Mouse (Mus musculus) testis, postnatal 14 days (tissue): ENCODE data around the gene Sbpl.
"Not testable (repeated sequence)": the region's sequence is repeated elsewhere in the genome, so short reads cannot be mapped to it uniquely, and the experiment has no call there.

Experiments used
- DNase-seq: peaks from one replicate; pipeline ENCODE4 v3.0.0; 2021; ENCODE audit warnings: low spot score

Gene Sbpl

GRCm38 (mm10) chr17:23960084-23960738 lies 5.1 kb upstream of the Sbpl start:
- DNase-seq: peak; percentile 72

GRCm38 (mm10) chr17:23950828-23951227 lies 4.2 kb downstream of the Sbpl start:
- not testable (repeated sequence) for DNase-seq

- DNase-seq: no peak
These were observed 6.0 kb downstream of the Sbpl start for GRCm38 (mm10) chr17:23949068-23949467.

- DNase-seq: not testable (repeated sequence)
These were observed 7.6 kb downstream of the Sbpl start for GRCm38 (mm10) chr17:23947486-23947885.

GRCm38 (mm10) chr17:23941372-23941771 lies 13.7 kb downstream of the Sbpl start, which contains the start of gene Sbp:
Sbp (plus strand) TSS chr17:23941672.
- DNase-seq: no peak

- DNase-seq: no peak
These were observed 23.9 kb downstream of the Sbpl start for GRCm38 (mm10) chr17:23931157-23931556.

- peak; percentile 69 for DNase-seq
These were observed 30.0 kb downstream of the Sbpl start for GRCm38 (mm10) chr17:23925090-23925493.

GRCm38 (mm10) chr17:23924531-23925007 lies 30.5 kb downstream of the Sbpl start:
- DNase-seq: peak; percentile 87

- DNase-seq: not testable (repeated sequence)
These were observed 37.9 kb downstream of the Sbpl start, which contains the start of gene Dcpp3 for GRCm38 (mm10) chr17:23917158-23917557. Dcpp3 (plus strand) TSS chr17:23917458.
